Mouse (Mus musculus): ENCODE data around the gene Antxr2.

- TF ChIP-seq EP300 (IDR thresholded peaks at IDR 0.05; ENCODE audit: low read depth), result no peak
- TF ChIP-seq CTCF (IDR thresholded peaks at IDR 0.05; ENCODE audit: low read depth), result no peak
Observed at GRCm38 (mm10) chr5:97947261-97947660, 83.6 kb downstream of the Antxr2 start.
